Mouse (Mus musculus) MEL (cell line): Measurements from ENCODE around the gene Sec13. TPM values are rescaled to one million over a fixed set of nuclear protein-coding genes. Genes with fewer than 3 reads are reported as not detected.
A peak's percentile ranks its signal among the peaks of the same experiment; 100 is the strongest.

Experiments
- DNase-seq: peaks from one replicate; pipeline ENCODE4 v3.0.0; 2011; ENCODE audit warnings: low read depth, low spot score
- H3K27ac ChIP-seq: 2 replicates; pipeline ENCODE4 v1.5.1; 2012; ENCODE audit warnings: low read depth, mild to moderate bottlenecking, control low read depth, low read length, moderate library complexity; ENCODE audit not compliant: control insufficient read depth
- H3K27me3 ChIP-seq, 2 experiments: fragments of 150-350 bp in 1 of 2; sonication (generic) in 1 of 2; 2 replicates each; pipeline ENCODE4 v1.6.1; 2012; ENCODE audit warnings: low read length in 2 of 2, mild to moderate bottlenecking in 2 of 2, improper control_type of control experiment in 1 of 2, moderate library complexity in 1 of 2; ENCODE audit not compliant: insufficient read depth in 2 of 2, control insufficient read depth in 1 of 2
- H3K36me3 ChIP-seq, 2 experiments: 2 replicates each; pipeline ENCODE4 v1.6.1; 2012 to 2014; ENCODE audit warnings: low read length in 2 of 2, improper control_type of control experiment in 1 of 2, inconsistent platforms in 1 of 2, mild to moderate bottlenecking in 1 of 2; ENCODE audit not compliant: insufficient read depth in 2 of 2, control insufficient read depth in 1 of 2
- H3K4me1 ChIP-seq, 2 experiments: fragments of 150-350 bp in 1 of 2; sonication (generic) in 1 of 2; 2 replicates each; pipeline ENCODE4 v1.6.1; 2012; ENCODE audit warnings: low read length in 2 of 2, improper control_type of control experiment in 1 of 2, mild to moderate bottlenecking in 1 of 2; ENCODE audit not compliant: insufficient read depth in 2 of 2, control insufficient read depth in 1 of 2
- H3K4me3 ChIP-seq, 2 experiments: fragments of 150-350 bp in 1 of 2; sonication (generic) in 1 of 2; 2 replicates each; pipeline ENCODE4 v1.5.1; 2012; ENCODE audit warnings: low read depth in 2 of 2, low read length in 2 of 2, mild to moderate bottlenecking in 2 of 2, moderate library complexity in 2 of 2, control low read depth in 1 of 2, improper control_type of control experiment in 1 of 2; ENCODE audit not compliant: control insufficient read depth in 1 of 2, insufficient read depth in 1 of 2
- H3K79me2 ChIP-seq: 2 replicates; pipeline ENCODE4 v1.6.1; 2012; ENCODE audit warnings: mild to moderate bottlenecking, low read length, moderate library complexity; ENCODE audit not compliant: control insufficient read depth, poor library complexity, insufficient read depth
- H3K9ac ChIP-seq: 2 replicates; pipeline ENCODE4 v1.6.1; 2012; ENCODE audit warnings: low read depth, mild to moderate bottlenecking, control low read depth, low read length, moderate library complexity; ENCODE audit not compliant: control insufficient read depth, poor library complexity, severe bottlenecking
- H3K9me3 ChIP-seq: fragments of 150-350 bp; sonication (generic); replicated peaks from 2 replicates; pipeline ENCODE4 v1.6.1; 2012; ENCODE audit warnings: mild to moderate bottlenecking, low read length, improper control_type of control experiment, moderate library complexity; ENCODE audit not compliant: insufficient read depth
- BHLHE40 ChIP-seq: IDR thresholded peaks from 2 replicates; pipeline ENCODE4 v1.6.1; 2012; ENCODE audit warnings: low read depth, mild to moderate bottlenecking, inconsistent platforms, low read length, improper control_type of control experiment, borderline replicate concordance
- CHD1 ChIP-seq: IDR thresholded peaks from 2 replicates; pipeline ENCODE4 v1.6.1; 2012; ENCODE audit warnings: low read depth, mild to moderate bottlenecking, inconsistent platforms, low read length, improper control_type of control experiment
- CHD2 ChIP-seq: IDR thresholded peaks from 2 replicates; pipeline ENCODE4 v1.6.1; 2011; ENCODE audit warnings: low read length, improper control_type of control experiment
- CTCF ChIP-seq, 3 experiments: IDR thresholded peaks in 2 of 3; conservative IDR thresholded peaks in 1 of 3; 2 replicates each; pipeline ENCODE4 v1.5.1; 2011 to 2012; ENCODE audit warnings: low read length in 3 of 3, low read depth in 2 of 3, mild to moderate bottlenecking in 2 of 3, improper control_type of control experiment in 1 of 3, inconsistent platforms in 1 of 3, mixed read lengths in 1 of 3, moderate library complexity in 1 of 3; ENCODE audit not compliant: control insufficient read depth in 1 of 3, insufficient read depth in 1 of 3, poor library complexity in 1 of 3, severe bottlenecking in 1 of 3
- EP300 ChIP-seq, 2 experiments: IDR thresholded peaks; 2 replicates each; pipeline ENCODE4 v1.6.1; 2011; ENCODE audit warnings: improper control_type of control experiment in 2 of 2, low read length in 2 of 2, low read depth in 1 of 2, mild to moderate bottlenecking in 1 of 2
- ETS1 ChIP-seq: IDR thresholded peaks from 2 replicates; pipeline ENCODE4 v1.6.1; 2012; ENCODE audit warnings: low read depth, mild to moderate bottlenecking, inconsistent platforms, low read length, improper control_type of control experiment, moderate library complexity
- GATA1 ChIP-seq: IDR thresholded peaks from 2 replicates; pipeline ENCODE4 v1.6.1; 2011; ENCODE audit warnings: low read depth, low read length, improper control_type of control experiment
- HCFC1 ChIP-seq: IDR thresholded peaks from 2 replicates; pipeline ENCODE4 v1.6.1; 2012; ENCODE audit warnings: low read depth, mild to moderate bottlenecking, inconsistent platforms, low read length, improper control_type of control experiment, moderate library complexity
- JUND ChIP-seq: IDR thresholded peaks from 2 replicates; pipeline ENCODE4 v1.6.1; 2011; ENCODE audit warnings: low read depth, mild to moderate bottlenecking, improper control_type of control experiment, low read length
- MAZ ChIP-seq: IDR thresholded peaks from 2 replicates; pipeline ENCODE4 v1.6.1; 2012; ENCODE audit warnings: low read depth, mild to moderate bottlenecking, inconsistent platforms, low read length, improper control_type of control experiment
- MXI1 ChIP-seq: IDR thresholded peaks from 2 replicates; pipeline ENCODE4 v1.6.1; 2011; ENCODE audit warnings: mild to moderate bottlenecking, low read depth, low read length, improper control_type of control experiment
- MYB ChIP-seq: IDR thresholded peaks from 2 replicates; pipeline ENCODE4 v1.6.1; 2011; ENCODE audit warnings: mild to moderate bottlenecking, low read depth, low read length, improper control_type of control experiment
- MYC ChIP-seq: IDR thresholded peaks from 2 replicates; pipeline ENCODE4 v1.6.1; 2011; ENCODE audit warnings: low read depth, mild to moderate bottlenecking, low read length, improper control_type of control experiment, moderate library complexity
- NELFE ChIP-seq: IDR thresholded peaks from 2 replicates; pipeline ENCODE4 v1.6.1; 2011; ENCODE audit warnings: low read depth, low read length, improper control_type of control experiment
- POLR2A ChIP-seq, 2 experiments: IDR thresholded peaks; 2 replicates each; pipeline ENCODE4 v1.6.1; 2011 to 2012; ENCODE audit warnings: low read length in 2 of 2, mild to moderate bottlenecking in 2 of 2, control low read depth in 1 of 2, improper control_type of control experiment in 1 of 2, low read depth in 1 of 2, moderate library complexity in 1 of 2; ENCODE audit not compliant: control insufficient read depth in 1 of 2, insufficient read depth in 1 of 2, poor library complexity in 1 of 2
- POLR2AphosphoS2 ChIP-seq: IDR thresholded peaks from 2 replicates; pipeline ENCODE4 v1.6.1; 2011; ENCODE audit warnings: low read length, improper control_type of control experiment
- RCOR1 ChIP-seq: IDR thresholded peaks from 2 replicates; pipeline ENCODE4 v1.6.1; 2012; ENCODE audit warnings: low read depth, mild to moderate bottlenecking, inconsistent platforms, low read length, improper control_type of control experiment
- SIN3A ChIP-seq: IDR thresholded peaks from 2 replicates; pipeline ENCODE4 v1.6.1; 2012; ENCODE audit warnings: low read length, improper control_type of control experiment, inconsistent platforms
- SMC3 ChIP-seq: IDR thresholded peaks from 2 replicates; pipeline ENCODE4 v1.6.1; 2011; ENCODE audit warnings: low read depth, low read length, improper control_type of control experiment
- TAL1 ChIP-seq: IDR thresholded peaks from 2 replicates; pipeline ENCODE4 v1.6.1; 2012; ENCODE audit warnings: mild to moderate bottlenecking, inconsistent platforms, low read length, moderate library complexity, mixed read lengths
- TBP ChIP-seq: IDR thresholded peaks from 2 replicates; pipeline ENCODE4 v1.8.0; 2011; ENCODE audit warnings: low read depth, low read length, improper control_type of control experiment
- TCF12 ChIP-seq: IDR thresholded peaks from 2 replicates; pipeline ENCODE4 v1.6.1; 2014; ENCODE audit warnings: low read depth, mild to moderate bottlenecking, inconsistent platforms, low read length, improper control_type of control experiment, moderate library complexity
- ZMIZ1 ChIP-seq: IDR thresholded peaks from 2 replicates; pipeline ENCODE4 v1.6.1; 2012; ENCODE audit warnings: low read depth, mild to moderate bottlenecking, inconsistent platforms, low read length, improper control_type of control experiment, moderate library complexity
- ZNF384 ChIP-seq: IDR thresholded peaks from 2 replicates; pipeline ENCODE4 v1.6.1; 2012; ENCODE audit warnings: low read depth, mild to moderate bottlenecking, inconsistent platforms, low read length, improper control_type of control experiment
- polyA plus RNA-seq, 2 experiments: library from polyadenylated mRNA; stranded (reverse) in 1 of 2; unstranded in 1 of 2; fragments of >175 nt in 1 of 2; fragments of >200 nt in 1 of 2; gene quantifications; 2 replicates each; pipeline versions ENCODE4 v1.2.1 to v1.2.4; 2012; ENCODE audit warnings: low replicate concordance in 2 of 2, low read depth in 1 of 2; ENCODE audit not compliant: insufficient read length in 2 of 2, insufficient read depth in 1 of 2, missing spikeins in 1 of 2
- total RNA-seq: library from RNA; depleted of rRNA; stranded (reverse); fragments of 300-350 nt; gene quantifications from 2 replicates; pipeline ENCODE4 v1.2.3, GENCODE M21; 2012

Gene Sec13
- total and polyA plus RNA-seq, 3 experiments = 182 to 269 (median 209) TPM

- peak overlapping the region; percentile 46 to 49 for H3K4me3 ChIP-seq
- H3K36me3 ChIP-seq = peaks cover 0 to 55% of the 10 kb centered on the region in 2 experiments; a peak in 2 of 4 replicates
- H3K9ac ChIP-seq = peak overlapping the region; percentile 67
- H3K9me3 ChIP-seq = no peaks in the 10 kb centered on the region
- peak; percentile 63 for DNase-seq
- peaks cover 7% of the 10 kb centered on the region for H3K79me2 ChIP-seq
- TF ChIP-seq EP300 (IDR thresholded peaks at IDR 0.05; ENCODE audit: low read depth in 1 of 2, low read length in 2 of 2) = no peak
- TF ChIP-seq SIN3A = 0 out of 2 replicates have a peak, but pooled peaks have one; percentile 9
- no peak for TF ChIP-seq MAZ
- TF ChIP-seq ZNF384 = 0 out of 2 replicates have a peak, but pooled peaks have one; percentile 44
- no peak for TF ChIP-seq SMC3
- TF ChIP-seq TCF12 = no peak
- TF ChIP-seq GATA1 = no peak
- TF ChIP-seq MYC = no peak
- no peak for TF ChIP-seq HCFC1
- no peaks in the 10 kb centered on the region for H3K27me3 ChIP-seq
- peaks cover 26 to 55% of the 10 kb centered on the region in 2 experiments for H3K4me1 ChIP-seq
- peak overlapping the region; percentile 83 for H3K27ac ChIP-seq
These were observed 49.5 kb downstream of the Sec13 start for GRCm38 (mm10) chr6:113691084-113691462.

GRCm38 (mm10) chr6:113690400-113691083, 50.0 kb downstream of the Sec13 start:
- peak; percentile 18; the same call in 1 of the 2 replicates for TF ChIP-seq NELFE
- TF ChIP-seq SIN3A = peak; percentile 61
- TF ChIP-seq MXI1 = peak; percentile 32; the same call in 1 of the 2 replicates
- TF ChIP-seq MYB = no peak
- TF ChIP-seq EP300 (IDR thresholded peaks at IDR 0.05; ENCODE audit: low read depth in 1 of 2, low read length in 2 of 2) = peak; percentile 79 to 87
- no peak for TF ChIP-seq CTCF (IDR thresholded peaks at IDR 0.05 in 2 of 3, conservative IDR thresholded peaks at IDR 0.05 in 1 of 3; ENCODE audit: control insufficient read depth in 1 of 3, insufficient read depth in 1 of 3, low read depth in 2 of 3, low read length in 3 of 3, poor library complexity in 1 of 3, severe bottlenecking in 1 of 3)
- TF ChIP-seq POLR2A (IDR thresholded peaks at IDR 0.05; ENCODE audit: control insufficient read depth in 1 of 2, insufficient read depth in 1 of 2, low read depth in 1 of 2, low read length in 2 of 2, poor library complexity in 1 of 2) = peak in 1 of 2 experiments; percentile 46; a peak in 1 of 4 replicates
- peak; percentile 86 for TF ChIP-seq ETS1
- peak; percentile 63 for TF ChIP-seq RCOR1
- TF ChIP-seq MAZ = peak; percentile 76; the same call in 1 of the 2 replicates
- TF ChIP-seq MYC = no peak
- peak; percentile 74 for TF ChIP-seq TAL1
- TF ChIP-seq CHD2 = peak; percentile 71
- TF ChIP-seq ZMIZ1 = 0 out of 2 replicates have a peak, but pooled peaks have one; percentile 11
- no peak for TF ChIP-seq JUND
- TF ChIP-seq POLR2AphosphoS2 = no peak
- peak; percentile 90 for TF ChIP-seq TCF12
- peak; percentile 50; the same call in 1 of the 2 replicates for TF ChIP-seq HCFC1
- peak; percentile 91 for TF ChIP-seq BHLHE40
- TF ChIP-seq TBP = 0 out of 2 replicates have a peak, but pooled peaks have one; percentile 39
- peak; percentile 92 for TF ChIP-seq GATA1
- TF ChIP-seq CHD1 = no peak
- Histone ChIP-seq H3K9ac (peak overlapping the region; percentile 67), H3K4me3 (peak overlapping the region; percentile 46 to 49), H3K79me2 (peaks cover 7% of the 10 kb centered on the region), H3K4me1 (peaks cover 25 to 50% of the 10 kb centered on the region in 2 experiments), H3K27me3 (no peaks in the 10 kb centered on the region), H3K27ac (peak overlapping the region; percentile 83), H3K36me3 (peaks cover 0 to 51% of the 10 kb centered on the region in 2 experiments; a peak in 2 of 4 replicates), H3K9me3 (no peaks in the 10 kb centered on the region)
- peak; percentile 82 for DNase-seq
